Mouse (Mus musculus) liver, adult (tissue): ENCODE results near the gene Dab1.

Source experiments
- GATA4 ChIP-seq: IDR thresholded peaks from 2 replicates; pipeline ENCODE4 v1.6.1; 2014; ENCODE audit warnings: mild to moderate bottlenecking, low read length; ENCODE audit not compliant: insufficient replicate concordance

The Dab1 gene

GRCm38 (mm10) chr4:103751249-103751855, 132.2 kb downstream of the Dab1 start:
- no peak for TF ChIP-seq GATA4

GRCm38 (mm10) chr4:103754561-103754960, 135.4 kb downstream of the Dab1 start:
- no peak for TF ChIP-seq GATA4

- TF ChIP-seq GATA4, result no peak
Measured at GRCm38 (mm10) chr4:103757241-103757640, 138.1 kb downstream of the Dab1 start.

GRCm38 (mm10) chr4:103762416-103762815, 143.3 kb downstream of the Dab1 start:
- no peak for TF ChIP-seq GATA4

- TF ChIP-seq GATA4, result no peak
Measured at GRCm38 (mm10) chr4:103775712-103776111, 156.6 kb downstream of the Dab1 start.

- TF ChIP-seq GATA4, result no peak
Measured at GRCm38 (mm10) chr4:103781398-103781797, 162.2 kb downstream of the Dab1 start.

GRCm38 (mm10) chr4:103783561-103784247, 164.5 kb downstream of the Dab1 start:
- TF ChIP-seq GATA4, result no peak

- TF ChIP-seq GATA4, result no peak
Measured at GRCm38 (mm10) chr4:103793589-103794312, 174.6 kb downstream of the Dab1 start.

GRCm38 (mm10) chr4:103796416-103796815, 177.3 kb downstream of the Dab1 start:
- TF ChIP-seq GATA4, result no peak

GRCm38 (mm10) chr4:103802439-103802838, 183.3 kb downstream of the Dab1 start:
- TF ChIP-seq GATA4, result no peak

GRCm38 (mm10) chr4:103804461-103804860, 185.3 kb downstream of the Dab1 start:
- no peak for TF ChIP-seq GATA4

- TF ChIP-seq GATA4, result no peak
Measured at GRCm38 (mm10) chr4:103822669-103823068, 203.5 kb downstream of the Dab1 start.

GRCm38 (mm10) chr4:103838377-103838776, 219.2 kb downstream of the Dab1 start:
- no peak for TF ChIP-seq GATA4

GRCm38 (mm10) chr4:103839541-103839940, 220.4 kb downstream of the Dab1 start:
- TF ChIP-seq GATA4, result no peak

GRCm38 (mm10) chr4:103841126-103841525, 222.0 kb downstream of the Dab1 start:
- TF ChIP-seq GATA4, result no peak

GRCm38 (mm10) chr4:103844635-103845034, 225.5 kb downstream of the Dab1 start:
- no peak for TF ChIP-seq GATA4
